Mouse (Mus musculus) forebrain, postnatal 0 days (tissue): ENCODE results near the gene Myo18a. TPM values are rescaled to one million over a fixed set of nuclear protein-coding genes. Genes with fewer than 3 reads are reported as not detected.
"Not testable (repeated sequence)": the region's sequence is repeated elsewhere in the genome, so short reads cannot be mapped to it uniquely, and the experiment has no call there.

Experiments used
- ATAC-seq: fragments of 200-750 bp; cut with Nextera tagmentation; 2 replicates; pipeline ENCODE4 v1.8.0; 2017; ENCODE audit warnings: mild to moderate bottlenecking, moderate library complexity
- DNase-seq: peaks from one replicate; pipeline ENCODE4 v3.0.0-alpha.2; 2015
- H3K27ac ChIP-seq: fragments of 300-500 bp; sonication (generic); 2 replicates; pipeline ENCODE4 v1.5.1; 2014; ENCODE audit warnings: low read depth, mild to moderate bottlenecking, antibody characterized with exemption, low read length, moderate library complexity, mixed read lengths
- H3K27me3 ChIP-seq: fragments of 300-500 bp; sonication (generic); 2 replicates; pipeline ENCODE4 v1.6.1; 2014; ENCODE audit warnings: mild to moderate bottlenecking, low read length, mixed read lengths; ENCODE audit not compliant: insufficient read depth
- H3K36me3 ChIP-seq: fragments of 300-500 bp; sonication (generic); 2 replicates; pipeline ENCODE4 v1.6.1; 2014; ENCODE audit warnings: mild to moderate bottlenecking, moderate library complexity; ENCODE audit not compliant: insufficient read depth
- H3K4me1 ChIP-seq: fragments of 300-500 bp; sonication (generic); 2 replicates; pipeline ENCODE4 v1.6.1; 2014; ENCODE audit warnings: antibody characterized with exemption; ENCODE audit not compliant: insufficient read depth
- H3K4me2 ChIP-seq: fragments of 300-500 bp; sonication (generic); 2 replicates; pipeline ENCODE4 v1.6.1; 2014; ENCODE audit warnings: low read depth, mild to moderate bottlenecking, moderate library complexity
- H3K4me3 ChIP-seq: fragments of 300-500 bp; sonication (generic); 2 replicates; pipeline ENCODE4 v1.5.1; 2014; ENCODE audit warnings: low read depth, low read length, mixed read lengths
- H3K9ac ChIP-seq: fragments of 300-500 bp; sonication (generic); 2 replicates; pipeline ENCODE4 v1.6.1; 2014; ENCODE audit warnings: mild to moderate bottlenecking
- H3K9me3 ChIP-seq: fragments of 300-500 bp; sonication (generic); 2 replicates; pipeline ENCODE4 v1.6.1; 2016; ENCODE audit warnings: low read length
- CTCF ChIP-seq: sonication (generic); IDR thresholded peaks from 2 replicates; pipeline ENCODE4 v1.5.1; 2016; ENCODE audit warnings: antibody characterized with exemption, control low read depth, low read depth
- WGBS: fragments of 180-500 bp; shearing (Covaris S2); extraction: QIAGEN DNeasy Blood & Tissue Kit; methylation state at CpG from one replicate; pipeline ENCODE4 v1.1.7; 2014; 5-methylcytosine and 5-hydroxymethylcytosine counted together
- polyA plus RNA-seq: library from polyadenylated mRNA; unstranded; fragments of >200 nt; fragmentation: Nextera tagmentation; extraction: Ambion mirVana; gene quantifications from 2 replicates; pipeline ENCODE4 v1.2.1, GENCODE M21; 2015
- total RNA-seq: library from RNA; depleted of rRNA; stranded (reverse); fragments of >200 nt; gene quantifications from 2 replicates; pipeline ENCODE4 v1.2.3, GENCODE M21; 2014

Myo18a gene
- total and polyA plus RNA-seq, 2 experiments from 2014 or later: 33.8 to 85.2 TPM

GRCm38 (mm10) chr11:77737289-77737688 is 25.8 kb upstream of the Myo18a start:
- Histone ChIP-seq H3K4me1 (no peaks in the 10 kb centered on the region), H3K4me2 (no peak overlapping the region), H3K9ac (no peak overlapping the region), H3K36me3 (no peaks in the 10 kb centered on the region), H3K9me3 (no peaks in the 10 kb centered on the region), H3K27me3 (no peaks in the 10 kb centered on the region), H3K4me3 (no peak overlapping the region), H3K27ac (no peak overlapping the region)
- ATAC-seq (peak; percentile 43; the same call in 1 of the 2 replicates), DNase-seq (peak; percentile 83)
- TF ChIP-seq CTCF: peak; percentile 93
- 1% methylated on average over 6 of the region's 6 CpGs for WGBS

GRCm38 (mm10) chr11:77738555-77738954 is 24.5 kb upstream of the Myo18a start:
- ATAC-seq (no peak), DNase-seq (no peak)
- H3K9me3 ChIP-seq: no peaks in the 10 kb centered on the region
- H3K36me3 ChIP-seq: no peaks in the 10 kb centered on the region
- H3K27ac ChIP-seq: no peak overlapping the region
- 52% methylated on average over 7 of the region's 7 CpGs for WGBS
- no peaks in the 10 kb centered on the region for H3K4me1 ChIP-seq
- H3K4me2 ChIP-seq: no peak overlapping the region
- no peaks in the 10 kb centered on the region for H3K27me3 ChIP-seq
- H3K9ac ChIP-seq: no peak overlapping the region
- no peak overlapping the region for H3K4me3 ChIP-seq
- TF ChIP-seq CTCF: no peak

- Histone ChIP-seq H3K9me3 (no peaks in the 10 kb centered on the region), H3K36me3 (no peaks in the 10 kb centered on the region), H3K9ac (no peak overlapping the region), H3K27me3 (no peaks in the 10 kb centered on the region), H3K4me1 (no peaks in the 10 kb centered on the region), H3K4me3 (no peak overlapping the region), H3K27ac (no peak overlapping the region), H3K4me2 (no peak overlapping the region)
- ATAC-seq (no peak), DNase-seq (no peak)
- 35% methylated on average over 6 of the region's 6 CpGs for WGBS
- peak; percentile 24; the same call in 1 of the 2 replicates for TF ChIP-seq CTCF
Observed at GRCm38 (mm10) chr11:77743966-77744365, 19.1 kb upstream of the Myo18a start.

GRCm38 (mm10) chr11:77746652-77747051 is 16.4 kb upstream of the Myo18a start:
- ATAC-seq: no peak
- Histone ChIP-seq H3K4me3 (no peak overlapping the region), H3K36me3 (no peaks in the 10 kb centered on the region), H3K9ac (no peak overlapping the region), H3K4me2 (no peak overlapping the region), H3K4me1 (no peaks in the 10 kb centered on the region), H3K27me3 (no peaks in the 10 kb centered on the region), H3K27ac (no peak overlapping the region), H3K9me3 (no peaks in the 10 kb centered on the region)
- no peak for TF ChIP-seq CTCF
- WGBS: 90% methylated on average over 4 of the region's 4 CpGs
- no peak for DNase-seq

- not testable (repeated sequence) for H3K27me3 ChIP-seq, H3K9me3 ChIP-seq, H3K27ac ChIP-seq, ATAC-seq, H3K9ac ChIP-seq, H3K4me2 ChIP-seq, H3K36me3 ChIP-seq, H3K4me3 ChIP-seq, H3K4me1 ChIP-seq, DNase-seq
- WGBS: 97% methylated on average over 13 of the region's 15 CpGs
Observed at GRCm38 (mm10) chr11:77747103-77747502, 15.9 kb upstream of the Myo18a start.

- DNase-seq (no peak), ATAC-seq (no peak)
- H3K4me1 ChIP-seq: no peaks in the 10 kb centered on the region
- no peaks in the 10 kb centered on the region for H3K9me3 ChIP-seq
- no peak overlapping the region for H3K4me2 ChIP-seq
- no peaks in the 10 kb centered on the region for H3K36me3 ChIP-seq
- no peak for TF ChIP-seq CTCF
- H3K9ac ChIP-seq: no peak overlapping the region
- no peaks in the 10 kb centered on the region for H3K27me3 ChIP-seq
- H3K27ac ChIP-seq: no peak overlapping the region
- H3K4me3 ChIP-seq: no peak overlapping the region
- WGBS: 56% methylated on average over 5 of the region's 5 CpGs
Observed at GRCm38 (mm10) chr11:77748996-77749395, 14.1 kb upstream of the Myo18a start.

- DNase-seq (no peak), ATAC-seq (no peak)
- no peak for TF ChIP-seq CTCF
- Histone ChIP-seq H3K9ac (no peak overlapping the region), H3K4me2 (no peak overlapping the region), H3K27me3 (no peaks in the 10 kb centered on the region), H3K4me1 (no peaks in the 10 kb centered on the region), H3K36me3 (no peaks in the 10 kb centered on the region), H3K9me3 (no peaks in the 10 kb centered on the region), H3K27ac (no peak overlapping the region), H3K4me3 (no peak overlapping the region)
- WGBS: 83% methylated on average over 5 of the region's 5 CpGs
Observed at GRCm38 (mm10) chr11:77752525-77752924, 10.5 kb upstream of the Myo18a start.

GRCm38 (mm10) chr11:77753469-77753868 is 9.6 kb upstream of the Myo18a start:
- Histone ChIP-seq H3K36me3 (no peaks in the 10 kb centered on the region), H3K27me3 (no peaks in the 10 kb centered on the region), H3K9me3 (no peaks in the 10 kb centered on the region), H3K9ac (no peak overlapping the region), H3K4me1 (no peaks in the 10 kb centered on the region), H3K4me3 (no peak overlapping the region), H3K27ac (no peak overlapping the region), H3K4me2 (no peak overlapping the region)
- 77% methylated on average over 3 of the region's 3 CpGs for WGBS
- TF ChIP-seq CTCF: no peak
- no peak for DNase-seq
- no peak for ATAC-seq
